Mouse (Mus musculus) c-Kit-negative CD71-positive TER-119-positive erythroid progenitor cells, embryonic 14.5 days (primary cell): ENCODE measurements around the gene Gnb1.
A peak's percentile ranks its signal among the peaks of the same experiment; 100 is the strongest.
"Not testable (repeated sequence)": the region's sequence is repeated elsewhere in the genome, so short reads cannot be mapped to it uniquely, and the experiment has no call there.

Source experiments
- DNase-seq: peaks from one replicate; pipeline ENCODE4 v3.0.0-alpha.2; 2013; ENCODE audit warnings: low read depth, low spot score

The Gnb1 gene

GRCm38 (mm10) chr4:155551073-155551472, 59.9 kb downstream of the Gnb1 start:
- DNase-seq: no peak

GRCm38 (mm10) chr4:155552917-155553532, 61.9 kb downstream of the Gnb1 start:
- no peak for DNase-seq

- DNase-seq: no peak
Measured at GRCm38 (mm10) chr4:155554880-155555279, 63.7 kb downstream of the Gnb1 start.

- no peak for DNase-seq
Measured at GRCm38 (mm10) chr4:155555464-155555863, 64.3 kb downstream of the Gnb1 start.

GRCm38 (mm10) chr4:155559454-155559853, 68.3 kb downstream of the Gnb1 start:
- DNase-seq: no peak

GRCm38 (mm10) chr4:155560932-155561331, 69.8 kb downstream of the Gnb1 start:
- DNase-seq: no peak

- DNase-seq: no peak
Measured at GRCm38 (mm10) chr4:155561661-155562442, 70.7 kb downstream of the Gnb1 start, which contains the start of gene Nadk. TSS of gene Nadk (plus strand) at chr4:155562378.

- DNase-seq: no peak
Measured at GRCm38 (mm10) chr4:155562725-155563399, 71.7 kb downstream of the Gnb1 start.

GRCm38 (mm10) chr4:155563400-155564231, 72.5 kb downstream of the Gnb1 start:
- peak; percentile 94 for DNase-seq

- DNase-seq: peak; percentile 42
Measured at GRCm38 (mm10) chr4:155564315-155565069, 73.3 kb downstream of the Gnb1 start.

GRCm38 (mm10) chr4:155566555-155566954, 75.4 kb downstream of the Gnb1 start:
- no peak for DNase-seq

GRCm38 (mm10) chr4:155568170-155568569, 77.0 kb downstream of the Gnb1 start:
- DNase-seq: peak; percentile 36

- no peak for DNase-seq
Measured at GRCm38 (mm10) chr4:155568632-155569370, 77.6 kb downstream of the Gnb1 start.

GRCm38 (mm10) chr4:155569818-155570217, 78.7 kb downstream of the Gnb1 start:
- DNase-seq: no peak

GRCm38 (mm10) chr4:155570315-155570714, 79.2 kb downstream of the Gnb1 start:
- not testable (repeated sequence) for DNase-seq

- no peak for DNase-seq
Measured at GRCm38 (mm10) chr4:155571442-155571841, 80.3 kb downstream of the Gnb1 start.

- DNase-seq: no peak
Measured at GRCm38 (mm10) chr4:155573155-155573554, 82.0 kb downstream of the Gnb1 start.

- no peak for DNase-seq
Measured at GRCm38 (mm10) chr4:155573876-155574275, 82.7 kb downstream of the Gnb1 start.

- DNase-seq: no peak
Measured at GRCm38 (mm10) chr4:155574931-155575330, 83.8 kb downstream of the Gnb1 start.

GRCm38 (mm10) chr4:155575521-155575920, 84.4 kb downstream of the Gnb1 start:
- DNase-seq: no peak
